Mouse (Mus musculus) left cerebral cortex, adult 18-20 months (tissue): ENCODE measurements around the gene 2410004P03Rik. TPM values are rescaled to one million over a fixed set of nuclear protein-coding genes. Genes with fewer than 3 reads are reported as not detected.

Source experiments
- total RNA-seq, 2 experiments: library from RNA; stranded (reverse); gene quantifications; 2 replicates each; pipeline ENCODE4 v1.2.3; 2021

The 2410004P03Rik gene
- total RNA-seq, 2 experiments from 2014 or later: 0.75 to 1.3 TPM

Other genes starting within 250 kb of the 2410004P03Rik start
- 1 to 10 TPM in 1 of 2 experiments, under 1 TPM in 1; 0.98 to 1.0 TPM for gene Greb1, start 210.8 kb downstream of the 2410004P03Rik start, total RNA-seq
- 10 to 100 TPM; 41.7 to 42.3 TPM for gene E2f6, start 200.8 kb downstream of the 2410004P03Rik start, total RNA-seq
- 100 to 1,000 TPM; 148 to 161 TPM for gene Rock2, start 116.8 kb downstream of the 2410004P03Rik start, total RNA-seq
- gene Pqlc3, start 11.3 kb downstream of the 2410004P03Rik start, total RNA-seq: 1 to 10 TPM; 1.1 to 1.7 TPM
- 100 to 1,000 TPM; 103 to 125 TPM for gene Kcnf1, start 165.2 kb upstream of the 2410004P03Rik start, total RNA-seq